Mouse (Mus musculus): ENCODE results near the gene Myocos. TPM values are rescaled to one million over a fixed set of nuclear protein-coding genes. Genes with fewer than 3 reads are reported as not detected.

Gene Myocos
- polyA plus RNA-seq, 1 experiment from 2014 or later: not detected

DNA sequence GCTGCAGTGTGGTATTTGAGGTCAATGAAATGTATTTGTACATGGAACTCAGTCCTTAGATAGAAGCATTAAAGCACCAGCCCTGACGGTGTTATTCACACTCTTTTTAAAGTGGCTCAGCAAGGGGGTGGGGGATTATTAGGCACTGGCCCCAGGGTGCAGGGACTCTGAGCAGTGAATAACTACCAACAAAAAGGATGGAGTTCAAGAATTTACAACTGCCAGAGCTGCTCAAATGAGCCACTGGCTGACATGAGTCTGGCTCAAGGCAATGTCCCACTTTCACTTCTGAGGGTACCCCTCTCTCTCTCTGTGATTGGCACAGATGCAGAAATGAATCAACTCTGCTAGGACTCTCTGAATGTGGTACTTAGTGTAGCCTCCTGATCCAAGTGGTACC is 49.9 kb downstream of the Myocos start:
- no peaks in the 10 kb centered on the region for H3K27me3 ChIP-seq (ENCODE audit: insufficient read depth, low read length)
- no peaks in the 10 kb centered on the region for H3K9me3 ChIP-seq (ENCODE audit: low read length)
- no peaks in the 10 kb centered on the region for H3K4me1 ChIP-seq (ENCODE audit: insufficient read depth)
- H3K36me3 ChIP-seq (replicated peaks; ENCODE audit: insufficient read depth, low read length): no peaks in the 10 kb centered on the region
- no peak overlapping the region for H3K9ac ChIP-seq (replicated peaks)
- H3K27ac ChIP-seq (ENCODE audit: low read depth): no peak overlapping the region
- no peak overlapping the region for H3K4me3 ChIP-seq (ENCODE audit: low read depth, low read length)
- TF ChIP-seq CTCF (IDR thresholded peaks at IDR 0.05; ENCODE audit: low read depth): no peak
- no peak for TF ChIP-seq EP300 (IDR thresholded peaks at IDR 0.05; ENCODE audit: low read depth)
- DNase-seq (no peak), ATAC-seq (no peak)
- WGBS (ENCODE audit: insufficient replicate concordance): 41% methylated on average over 1 of the region's 1 CpGs
- H3K4me2 ChIP-seq (ENCODE audit: low read depth, low read length): no peak overlapping the region

DNA sequence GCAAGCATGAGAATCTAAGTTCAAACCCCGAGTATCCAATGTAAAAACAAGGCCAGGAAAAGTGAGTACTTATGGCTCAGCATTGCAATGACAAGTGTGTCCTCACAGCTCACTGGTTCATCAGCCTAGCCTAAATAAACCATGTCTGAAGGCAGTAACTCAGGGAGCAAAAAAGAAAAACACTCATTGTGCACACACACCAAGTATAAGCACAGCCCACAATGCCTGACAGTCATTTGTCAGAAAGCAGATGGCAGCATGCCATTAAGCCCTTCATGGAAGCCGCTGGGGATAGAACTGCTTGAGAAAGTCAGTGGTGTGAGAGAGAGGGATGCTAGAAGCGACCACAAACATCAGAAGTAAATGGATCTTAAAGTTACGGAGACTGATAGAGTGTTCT is 56.7 kb downstream of the Myocos start:
- WGBS (ENCODE audit: insufficient replicate concordance): 88% methylated on average over 4 of the region's 4 CpGs
- Histone ChIP-seq H3K4me2 (ENCODE audit: low read depth, low read length) (no peak overlapping the region), H3K4me1 (ENCODE audit: insufficient read depth) (no peaks in the 10 kb centered on the region), H3K27me3 (ENCODE audit: insufficient read depth, low read length) (no peaks in the 10 kb centered on the region), H3K9me3 (ENCODE audit: low read length) (no peaks in the 10 kb centered on the region), H3K36me3 (replicated peaks; ENCODE audit: insufficient read depth, low read length) (peaks cover 14% of the 10 kb centered on the region), H3K4me3 (ENCODE audit: low read depth, low read length) (no peak overlapping the region), H3K9ac (replicated peaks) (no peak overlapping the region), H3K27ac (ENCODE audit: low read depth) (no peak overlapping the region)
- TF ChIP-seq EP300 (IDR thresholded peaks at IDR 0.05; ENCODE audit: low read depth) (no peak), CTCF (IDR thresholded peaks at IDR 0.05; ENCODE audit: low read depth) (no peak)
- ATAC-seq (no peak), DNase-seq (no peak)

DNA sequence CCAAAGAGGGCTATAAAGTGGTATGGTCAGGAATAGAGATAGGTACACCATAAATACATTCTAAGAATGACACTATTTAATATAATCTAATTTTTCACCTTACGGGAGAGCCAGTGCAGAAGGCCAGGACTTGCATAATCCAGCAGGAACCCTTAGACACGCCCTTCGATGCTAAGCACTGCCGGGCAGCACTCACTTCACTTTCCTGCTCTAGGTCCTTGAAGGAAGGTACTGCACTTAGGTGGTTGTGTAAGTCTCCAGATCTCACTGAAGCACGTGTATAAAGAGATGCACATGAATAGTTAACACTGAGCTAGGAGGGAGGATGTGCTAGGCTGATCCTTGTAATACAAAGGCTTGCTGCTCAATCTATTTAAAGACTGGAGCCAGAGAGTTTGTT is 58.4 kb downstream of the Myocos start:
- ATAC-seq: no peak

GRCm38 (mm10) chr1:162597379-162598102 is 60.5 kb downstream of the Myocos start:
- no peaks in the 10 kb centered on the region for H3K4me1 ChIP-seq (ENCODE audit: insufficient read depth)
- H3K9me3 ChIP-seq (ENCODE audit: low read length): no peaks in the 10 kb centered on the region
- H3K4me3 ChIP-seq (ENCODE audit: low read depth, low read length): no peak overlapping the region
- no peak for TF ChIP-seq CTCF (IDR thresholded peaks at IDR 0.05; ENCODE audit: low read depth)
- TF ChIP-seq EP300 (IDR thresholded peaks at IDR 0.05; ENCODE audit: low read depth): no peak
- 51% methylated on average over 3 of the region's 3 CpGs for WGBS (ENCODE audit: insufficient replicate concordance)
- H3K27ac ChIP-seq (ENCODE audit: low read depth): no peak overlapping the region
- peaks cover 28% of the 10 kb centered on the region for H3K36me3 ChIP-seq (replicated peaks; ENCODE audit: insufficient read depth, low read length)
- ATAC-seq (no peak), DNase-seq (no peak)
- H3K9ac ChIP-seq (replicated peaks): no peak overlapping the region
- H3K4me2 ChIP-seq (ENCODE audit: low read depth, low read length): no peak overlapping the region
- H3K27me3 ChIP-seq (ENCODE audit: insufficient read depth, low read length): no peaks in the 10 kb centered on the region

More for the DNA sequence above, 58.4 kb downstream of the Myocos start:
- H3K27me3 ChIP-seq (ENCODE audit: insufficient read depth, low read length): no peaks in the 10 kb centered on the region
- TF ChIP-seq CTCF (IDR thresholded peaks at IDR 0.05; ENCODE audit: low read depth) (no peak), EP300 (IDR thresholded peaks at IDR 0.05; ENCODE audit: low read depth) (no peak)
- H3K4me3 ChIP-seq (ENCODE audit: low read depth, low read length): no peak overlapping the region
- no peak for DNase-seq
- no peak overlapping the region for H3K4me2 ChIP-seq (ENCODE audit: low read depth, low read length)
- H3K9ac ChIP-seq (replicated peaks): no peak overlapping the region
- peaks cover 21% of the 10 kb centered on the region for H3K36me3 ChIP-seq (replicated peaks; ENCODE audit: insufficient read depth, low read length)
- H3K27ac ChIP-seq (ENCODE audit: low read depth): no peak overlapping the region
- H3K9me3 ChIP-seq (ENCODE audit: low read length): no peaks in the 10 kb centered on the region
- no peaks in the 10 kb centered on the region for H3K4me1 ChIP-seq (ENCODE audit: insufficient read depth)
- 88% methylated on average over 5 of the region's 5 CpGs for WGBS (ENCODE audit: insufficient replicate concordance)

Small RNA genes lying within 50 kb of the gene (microRNA-seq; reads per million reads assigned to microRNA genes)
- gene Gm27616: not detected

Other genes starting within 250 kb of the Myocos start
- 0.12 and 0.14 TPM in 2 replicates for gene Dnm3, start 180.2 kb downstream of the Myocos start, polyA plus RNA-seq (2015; fragmentation: Nextera tagmentation; extraction: Ambion mirVana)
- 5.9 and 7.2 TPM in 2 replicates for gene Mettl13, start 109.7 kb downstream of the Myocos start, polyA plus RNA-seq (2015; fragmentation: Nextera tagmentation; extraction: Ambion mirVana)
- 14.9 and 15.7 TPM in 2 replicates for gene Vamp4, start 87.7 kb downstream of the Myocos start, polyA plus RNA-seq (2015; fragmentation: Nextera tagmentation; extraction: Ambion mirVana)
- not detected in 2 replicates for gene Myoc, start 19.1 kb downstream of the Myocos start, polyA plus RNA-seq (2015; fragmentation: Nextera tagmentation; extraction: Ambion mirVana)
- gene Prrc2c, start 82.3 kb upstream of the Myocos start, polyA plus RNA-seq (2015; fragmentation: Nextera tagmentation; extraction: Ambion mirVana): 29.1 and 37.3 TPM in 2 replicates
- gene Fmo4, start 155.8 kb upstream of the Myocos start, polyA plus RNA-seq (2015; fragmentation: Nextera tagmentation; extraction: Ambion mirVana): 5.2 and 6.0 TPM in 2 replicates
- gene Fmo1, start 208.4 kb upstream of the Myocos start, polyA plus RNA-seq (2015; fragmentation: Nextera tagmentation; extraction: Ambion mirVana): 49.7 and 51.5 TPM in 2 replicates
- 0.55 and 0.62 TPM in 2 replicates for gene Fmo2, start 240.5 kb upstream of the Myocos start, polyA plus RNA-seq (2015; fragmentation: Nextera tagmentation; extraction: Ambion mirVana)